Mouse (Mus musculus) embryo, embryonic 11 days (tissue): ENCODE measurements at regions not wholly inside any gene's neighbourhood (a gene's known extent, or its start where the extent isn't known, plus 50 kb on each side); places are given as distances from the start of the nearest gene placed in this dataset.

Experiments used
- DNase-seq: peaks from one replicate; pipeline ENCODE4 v3.0.0-alpha.2; 2015

DNA sequence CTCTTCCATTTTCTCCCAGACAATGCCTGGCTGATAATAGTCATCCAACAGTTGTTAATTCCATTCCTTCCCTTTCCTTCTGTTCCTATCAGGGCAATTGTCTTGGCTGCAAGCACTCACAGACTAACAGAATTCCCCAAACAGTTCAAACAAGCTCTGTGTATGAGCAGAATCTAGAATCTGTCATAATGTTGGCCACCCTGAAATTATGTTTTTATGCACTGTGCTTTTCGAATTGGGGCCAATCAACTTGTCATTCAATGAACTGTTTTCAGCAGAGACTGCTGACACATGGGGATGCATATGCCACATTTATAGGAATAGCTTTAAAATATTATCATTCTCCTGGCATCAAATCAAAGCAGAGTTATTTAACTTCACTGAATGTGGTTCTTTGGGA is 235.8 kb upstream of the Tmtc4 start:
- no peak for DNase-seq

DNA sequence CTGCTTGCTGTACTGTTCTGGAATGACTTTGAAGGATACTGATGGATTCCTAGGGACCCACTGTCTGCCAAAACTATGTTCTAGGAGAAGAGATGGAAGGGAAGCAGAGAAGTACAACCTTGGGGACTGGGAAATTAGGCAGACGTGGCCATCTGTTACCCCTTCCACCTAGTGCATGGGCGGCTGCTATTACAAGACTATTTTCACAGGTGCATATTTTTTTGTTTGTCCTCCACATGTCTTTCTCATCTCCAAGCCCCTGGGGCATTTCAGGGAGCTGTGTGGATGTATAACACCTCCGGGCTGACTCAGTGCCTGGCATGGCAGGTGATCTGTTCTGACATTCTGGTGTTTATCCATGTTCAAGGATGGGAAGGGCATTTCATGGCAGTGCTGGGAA is 226.4 kb upstream of the Tmtc4 start:
- DNase-seq = no peak

DNA sequence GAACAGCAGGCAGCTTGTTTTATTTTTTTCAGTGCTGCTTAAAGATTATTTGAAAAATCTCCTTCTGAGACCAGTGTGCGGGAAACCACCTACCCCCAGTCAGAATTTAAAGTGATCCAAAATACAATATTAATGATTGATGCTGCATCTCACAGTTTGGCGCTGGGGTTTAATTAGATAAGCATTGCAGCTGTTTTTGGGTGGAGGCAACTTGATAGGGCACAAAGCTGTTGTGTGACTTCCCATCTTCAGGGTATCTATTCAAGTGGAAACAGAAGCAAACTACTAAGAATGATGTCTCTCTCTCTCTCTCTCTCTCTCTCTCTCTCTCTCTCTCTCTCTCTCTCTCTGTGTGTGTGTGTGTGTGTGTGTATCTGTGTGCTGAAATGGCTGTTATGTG is 219.0 kb upstream of the Tmtc4 start:
- DNase-seq = no peak

DNA sequence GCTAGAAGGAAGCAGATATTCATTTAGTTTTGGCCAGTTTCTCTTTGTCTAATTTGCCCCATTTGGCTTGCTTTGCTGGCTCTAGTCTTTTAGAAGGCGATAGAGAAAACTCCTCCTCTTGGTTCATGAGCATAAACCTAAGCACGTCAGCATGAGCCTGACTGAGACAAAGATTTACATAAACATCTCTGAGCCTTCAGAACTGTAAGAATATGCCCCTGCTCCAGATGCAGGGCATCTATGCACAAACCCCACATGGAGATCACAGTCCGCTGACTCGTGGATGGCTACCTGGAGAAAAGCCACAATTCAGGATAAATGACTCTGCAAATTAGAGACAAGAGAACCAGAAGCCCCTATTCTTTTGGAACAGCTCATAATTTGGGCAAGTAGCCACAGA is 218.5 kb upstream of the Tmtc4 start:
- DNase-seq = no peak

DNA sequence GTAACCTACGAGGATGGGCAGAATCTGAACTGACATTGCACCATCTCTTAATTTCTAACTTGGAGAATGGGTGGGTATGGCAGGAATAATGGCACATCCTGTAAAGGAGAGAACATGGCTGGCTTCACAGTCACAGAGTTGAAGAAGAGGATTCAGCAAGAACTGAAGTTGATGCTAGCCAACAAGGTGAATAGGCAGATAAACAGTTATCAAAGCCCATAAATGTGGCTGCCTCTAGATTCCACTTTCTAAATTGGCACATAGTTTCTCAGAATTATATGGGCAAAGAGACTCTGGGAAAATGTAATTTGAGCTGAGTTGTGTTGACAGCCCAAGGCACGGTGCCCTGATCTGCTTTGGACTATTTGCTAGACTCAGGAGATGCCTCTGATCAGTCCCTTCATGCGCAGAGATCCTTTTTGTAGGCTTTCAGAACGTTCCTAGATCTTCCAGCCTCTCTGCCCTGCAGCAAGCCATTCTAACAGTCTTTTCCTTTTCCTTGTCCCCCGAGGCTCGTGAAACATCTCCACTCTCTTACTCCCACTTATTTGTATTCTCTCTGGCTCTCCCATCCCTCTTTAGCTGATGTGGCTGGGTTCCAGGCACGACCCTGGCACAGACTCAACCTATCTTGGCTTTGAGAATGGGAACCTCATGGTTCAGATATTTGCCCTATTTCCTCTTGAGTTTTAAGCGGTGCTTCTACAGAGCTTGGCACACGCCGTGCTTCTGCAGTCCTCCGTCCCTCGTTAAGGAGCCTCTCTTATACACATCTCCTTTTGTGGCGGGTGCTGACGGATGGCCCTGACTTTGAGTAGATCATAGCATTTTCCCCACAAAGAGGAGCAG is 217.8 kb upstream of the Tmtc4 start:
- peak; percentile 5 for DNase-seq

DNA sequence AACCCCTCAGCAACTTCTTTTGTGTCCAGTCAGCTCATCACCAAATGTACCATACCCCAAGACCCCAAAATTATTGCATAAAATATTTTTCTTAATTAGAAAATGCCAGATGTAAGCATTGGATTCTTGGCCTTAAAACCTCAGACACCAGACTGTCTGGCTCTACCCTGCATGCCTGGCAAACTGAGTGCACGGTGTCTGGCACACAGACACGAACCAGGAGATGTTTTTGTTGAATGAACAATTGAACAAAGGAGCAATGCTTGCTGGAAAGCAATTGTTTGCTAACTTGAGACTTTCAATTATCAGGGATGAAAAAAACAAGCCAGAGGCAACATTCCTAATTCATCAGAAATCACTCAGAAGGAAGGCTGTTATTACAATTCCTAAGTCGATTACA is 215.3 kb upstream of the Tmtc4 start:
- no peak for DNase-seq

DNA sequence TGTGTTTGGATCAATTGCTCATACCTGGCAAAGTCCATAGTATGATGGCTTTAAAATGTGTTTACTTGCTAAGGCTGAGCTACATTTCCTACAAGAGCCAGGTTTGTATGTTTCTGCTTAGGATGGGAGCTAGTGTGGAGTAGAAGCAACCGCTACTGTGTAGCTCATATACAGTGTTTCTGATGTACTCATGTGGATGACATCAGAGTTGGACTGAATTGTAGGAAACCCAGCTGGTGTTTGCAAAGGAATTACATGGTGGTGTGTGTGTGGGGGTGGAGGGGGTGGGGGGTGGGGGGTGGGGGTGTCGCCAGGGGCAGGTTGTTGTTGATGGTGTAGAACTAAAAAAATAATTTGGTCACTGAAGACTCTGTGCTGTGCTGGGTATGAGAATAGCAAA is 208.7 kb upstream of the Tmtc4 start:
- no peak for DNase-seq

DNA sequence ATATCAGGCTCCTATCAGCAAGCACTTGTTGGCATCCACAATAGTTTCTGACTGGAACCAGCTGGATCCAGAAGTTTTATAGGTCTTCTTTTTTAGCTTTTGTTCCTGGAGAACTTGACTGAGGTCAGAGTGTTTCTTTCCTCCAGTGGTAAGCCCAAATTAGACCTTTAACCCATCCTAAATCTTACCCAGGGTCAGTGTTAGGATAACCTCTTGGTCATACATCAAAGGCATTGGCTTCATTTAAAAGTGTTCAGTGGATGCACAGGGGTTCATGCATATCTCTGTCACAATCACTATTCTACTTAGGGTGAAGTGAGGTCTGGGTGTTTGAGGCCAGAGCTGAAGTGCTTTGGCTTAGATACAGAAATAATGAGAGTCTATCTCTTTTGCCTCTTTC is 206.9 kb upstream of the Tmtc4 start:
- DNase-seq = no peak

DNA sequence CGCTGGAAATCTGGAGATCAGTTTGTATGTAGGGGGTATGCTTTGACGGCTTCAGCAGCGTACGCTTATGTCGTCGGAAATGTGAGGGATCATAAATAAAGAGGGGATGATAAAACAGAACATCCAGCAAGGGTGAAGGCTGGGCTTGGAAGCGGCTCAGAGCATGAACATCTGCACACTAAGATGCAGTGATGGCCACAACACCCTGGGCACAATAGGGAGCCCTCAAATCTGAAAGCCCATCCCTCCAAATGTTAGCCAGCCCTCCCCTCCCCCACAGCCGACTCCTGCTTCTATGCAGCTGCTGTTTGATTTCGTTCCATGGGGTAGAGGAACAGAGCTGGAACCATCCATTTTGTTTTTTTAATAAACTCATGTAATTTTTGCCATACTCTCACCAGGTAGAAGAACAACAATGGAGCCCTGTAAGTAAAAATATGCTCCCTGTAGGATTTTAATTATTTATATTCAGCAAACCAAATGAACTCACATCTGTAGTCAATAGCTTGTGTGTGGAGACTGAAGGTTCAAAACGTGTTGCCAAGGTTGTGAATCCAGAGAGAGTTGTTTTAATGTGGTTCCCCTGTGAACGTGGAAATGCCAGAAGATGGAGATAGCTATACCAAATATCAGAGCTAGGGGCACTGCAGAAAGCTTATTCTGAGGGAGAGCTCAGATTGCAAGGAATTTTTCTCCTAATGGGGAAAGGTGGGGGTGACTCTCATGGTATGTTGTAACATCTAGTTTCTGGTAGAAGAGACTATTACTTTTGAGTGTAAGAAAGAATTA is 203.6 kb upstream of the Tmtc4 start:
- peak; percentile 29 for DNase-seq

DNA sequence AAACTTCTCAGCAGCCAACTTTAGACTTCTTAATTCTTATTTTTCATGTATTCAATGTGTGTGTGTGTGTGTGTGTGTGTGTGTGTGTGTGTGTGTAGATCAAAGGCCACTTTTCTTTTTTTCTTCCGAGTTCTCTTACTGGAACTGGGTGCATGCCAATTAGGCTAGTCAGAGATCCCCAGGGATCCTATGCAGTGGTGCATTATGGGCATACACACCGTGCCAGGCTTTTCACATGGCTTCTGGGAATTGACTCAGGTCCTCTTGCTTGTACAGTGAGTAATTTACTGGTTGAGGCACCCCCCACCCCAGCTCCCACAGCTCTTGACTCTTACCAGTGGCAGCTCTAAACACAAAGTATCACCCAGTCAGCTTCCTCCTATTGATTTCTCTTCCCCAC is 189.3 kb upstream of the Tmtc4 start:
- DNase-seq = no peak

DNA sequence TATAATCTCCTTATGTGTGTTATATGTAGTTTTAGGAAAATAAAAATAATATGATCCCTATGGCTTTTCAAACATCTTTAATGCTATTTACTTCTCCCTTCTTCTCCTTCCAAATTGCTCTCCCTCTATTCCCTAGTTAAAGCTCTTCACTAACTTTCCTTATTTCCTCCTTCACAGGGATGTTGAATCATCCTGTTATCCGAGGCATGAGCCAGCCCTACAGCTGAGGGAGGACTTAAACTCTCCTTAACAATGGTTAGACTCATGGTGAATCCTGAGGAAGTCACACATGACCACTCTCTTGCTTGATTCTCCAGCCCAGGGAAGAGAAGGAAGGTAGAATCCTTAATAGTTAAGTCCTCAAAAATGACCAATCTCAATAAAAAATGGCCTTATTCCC is 188.0 kb upstream of the Tmtc4 start:
- no peak for DNase-seq

DNA sequence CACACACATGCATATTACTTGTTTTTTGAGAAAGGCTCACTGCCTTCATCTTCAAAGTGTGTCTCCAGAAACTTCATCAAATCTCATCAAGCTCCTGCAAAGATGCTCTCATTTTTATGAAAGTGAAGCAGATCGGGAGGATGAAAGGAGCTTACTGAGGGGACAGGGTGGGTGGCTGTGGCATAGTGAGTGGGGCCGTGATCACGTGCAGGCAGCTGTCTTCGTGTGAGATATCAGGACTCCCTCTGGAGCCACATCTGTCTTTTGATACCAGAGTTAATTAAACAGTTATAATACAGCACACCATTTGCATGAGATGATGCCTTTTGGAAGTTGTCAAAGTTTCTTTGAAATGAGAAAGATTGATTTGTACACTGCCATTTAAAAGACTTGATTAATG is 180.0 kb upstream of the Tmtc4 start:
- no peak for DNase-seq

DNA sequence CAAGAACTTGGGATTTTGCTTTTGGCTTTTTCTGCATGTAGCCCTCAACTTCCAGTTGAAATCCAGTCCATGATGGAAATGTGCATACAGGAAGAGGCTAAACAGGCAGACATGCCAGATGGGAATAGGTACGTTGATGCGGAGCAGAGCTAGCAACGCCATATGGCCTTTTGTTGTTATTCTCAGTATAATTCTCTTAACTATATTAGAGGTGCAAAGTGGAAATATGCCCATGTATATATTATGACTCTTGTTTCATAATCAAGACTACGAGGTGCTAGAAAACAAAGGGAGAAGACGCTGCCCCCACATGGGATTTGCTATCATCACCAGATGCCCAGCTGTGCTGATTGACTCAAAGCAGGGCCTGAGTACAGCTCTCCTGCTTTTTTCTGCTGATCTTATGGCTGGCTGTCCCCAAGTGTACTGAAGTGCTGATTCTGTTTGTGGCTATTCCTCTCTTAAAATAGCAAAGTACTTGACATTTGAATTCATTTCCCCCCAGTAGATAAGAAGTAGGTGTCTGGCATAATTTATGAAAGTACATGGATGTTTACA is 159.7 kb upstream of the Tmtc4 start:
- DNase-seq = no peak

DNA sequence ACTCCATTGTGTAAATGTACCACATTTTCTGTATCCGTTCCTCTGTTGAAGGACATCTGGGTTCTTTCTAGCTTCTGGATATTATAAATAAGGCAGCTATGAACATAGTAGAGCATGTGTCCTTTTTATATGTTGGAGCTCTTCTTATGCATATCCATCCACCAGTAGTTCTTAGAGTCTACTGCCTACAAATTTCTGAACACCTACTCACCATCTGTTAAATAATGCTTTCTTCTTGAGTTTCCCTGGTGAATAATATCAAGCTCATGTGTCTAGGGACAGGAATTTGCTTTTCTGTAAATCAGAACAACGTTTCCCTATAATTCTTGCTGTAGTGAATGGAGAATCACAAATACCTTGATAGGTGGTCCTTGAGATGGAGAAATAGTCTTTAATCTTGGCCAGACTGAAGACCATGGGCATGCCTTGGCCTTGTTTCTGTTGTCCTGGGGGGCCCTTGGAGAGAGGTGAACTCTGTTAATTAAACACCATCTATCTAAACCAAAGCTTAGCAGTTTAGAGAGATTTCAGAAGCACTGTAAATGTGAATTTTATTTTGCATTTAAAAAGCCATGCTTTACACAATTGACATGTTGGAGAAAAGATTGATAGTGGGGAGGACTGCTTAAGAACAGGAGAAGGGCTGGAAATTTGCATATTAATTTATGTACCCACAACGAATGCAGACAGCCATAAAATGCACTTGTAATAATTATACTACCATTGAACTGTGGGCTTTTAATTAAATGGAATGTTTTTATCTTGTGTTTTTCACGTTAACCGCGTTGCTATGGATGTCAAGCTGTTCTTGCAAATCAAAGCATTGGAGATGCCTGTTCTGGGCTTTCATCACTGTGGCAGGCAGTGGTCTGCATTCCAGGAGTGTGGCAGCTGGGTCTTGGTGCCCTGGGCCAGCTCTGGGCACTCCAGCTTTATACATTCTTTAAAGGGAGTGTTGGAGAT is 155.2 kb upstream of the Tmtc4 start:
- DNase-seq = no peak

DNA sequence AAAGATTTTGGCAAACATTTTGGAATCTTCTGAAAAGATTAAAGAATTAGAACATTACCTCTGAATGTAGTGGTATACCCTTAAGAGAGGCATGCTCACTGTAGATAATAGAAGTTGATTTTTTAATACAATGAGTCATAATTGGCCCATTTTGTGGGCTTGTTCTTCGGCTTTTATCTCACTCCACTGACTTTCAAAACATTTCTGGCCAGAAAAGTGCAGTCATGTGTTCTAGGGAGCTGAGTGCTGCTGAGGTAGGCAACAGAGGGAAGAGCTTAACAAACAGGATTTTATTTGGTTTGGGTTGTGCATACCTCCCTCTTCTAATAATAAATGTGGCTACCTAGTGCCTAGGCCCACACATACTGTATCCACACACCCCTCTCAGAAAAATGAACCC is 150.1 kb upstream of the Tmtc4 start:
- no peak for DNase-seq

DNA sequence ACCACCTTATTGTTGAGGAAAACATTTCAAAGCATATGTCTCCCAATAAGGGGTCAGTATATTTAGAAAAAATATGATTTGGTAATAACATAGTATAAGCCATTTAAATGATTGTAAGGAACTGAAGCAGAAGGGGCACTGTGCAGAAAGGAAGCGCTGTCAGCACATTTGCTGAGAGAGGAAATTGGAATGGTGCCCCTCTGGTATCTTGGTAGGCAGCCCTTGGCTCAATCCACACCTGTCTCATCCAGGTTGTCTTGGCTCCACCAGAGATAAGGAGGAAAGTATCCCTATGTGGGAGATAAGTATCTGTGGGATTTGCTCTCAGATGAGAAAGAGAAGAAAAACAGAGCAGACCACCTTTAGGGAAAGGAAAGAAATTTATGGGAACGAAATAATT is 136.5 kb upstream of the Tmtc4 start:
- no peak for DNase-seq

DNA sequence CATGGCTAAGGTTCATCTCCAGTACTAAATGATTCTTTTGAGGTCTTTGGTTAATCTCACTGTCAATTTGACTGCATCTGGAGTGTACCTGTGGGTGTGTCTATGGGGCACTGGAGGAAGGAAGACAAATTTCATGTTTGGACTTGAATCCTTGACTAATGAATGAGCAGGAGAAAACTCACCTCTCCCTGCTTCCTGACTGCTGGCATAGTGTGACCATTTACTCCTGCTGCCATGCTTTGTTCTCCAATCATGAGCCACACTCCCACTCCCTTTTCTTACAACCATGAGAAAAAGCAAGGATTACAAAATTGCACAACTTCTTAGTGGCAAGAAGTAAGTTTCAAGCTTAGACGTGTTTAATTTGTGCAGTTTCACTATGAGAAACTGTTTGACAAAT is 132.5 kb upstream of the Tmtc4 start:
- no peak for DNase-seq

DNA sequence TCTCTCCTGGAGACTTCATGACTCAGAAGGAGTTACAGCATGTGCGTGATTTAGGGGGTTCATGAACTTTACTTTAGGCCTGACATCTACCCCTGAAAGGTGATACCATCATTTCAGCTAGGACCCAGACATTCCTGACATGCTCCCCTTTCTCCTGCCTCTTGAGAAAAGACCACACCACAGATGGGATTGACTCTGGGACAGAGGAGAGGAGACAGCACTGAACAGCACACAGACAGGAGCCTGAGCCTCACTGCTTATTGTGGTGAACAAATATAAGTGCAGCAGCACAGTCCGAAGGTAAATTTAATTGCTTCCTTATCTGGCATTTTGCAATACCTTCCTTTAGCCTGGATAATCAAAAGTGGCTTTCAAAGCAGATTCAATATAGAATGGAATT is 126.7 kb upstream of the Tmtc4 start:
- DNase-seq = no peak

DNA sequence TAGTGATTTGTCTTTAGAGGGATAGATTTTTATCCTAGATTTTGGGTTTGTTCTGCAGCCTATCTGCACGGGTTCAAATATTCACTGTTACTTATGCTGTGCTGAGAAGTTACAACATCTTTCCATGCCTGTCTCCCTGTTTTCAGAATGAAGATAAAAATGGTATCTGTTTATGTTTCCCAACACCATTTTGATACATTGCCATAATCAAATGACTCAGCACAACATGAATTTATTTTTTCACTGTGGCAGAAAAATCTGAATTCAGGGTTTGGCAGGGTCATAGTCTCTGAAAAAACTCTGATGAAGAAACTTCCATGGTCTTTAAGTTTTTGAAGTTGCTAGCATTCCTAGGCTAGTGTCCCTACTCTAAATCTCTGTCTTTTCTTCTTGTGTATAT is 116.5 kb upstream of the Tmtc4 start:
- no peak for DNase-seq

DNA sequence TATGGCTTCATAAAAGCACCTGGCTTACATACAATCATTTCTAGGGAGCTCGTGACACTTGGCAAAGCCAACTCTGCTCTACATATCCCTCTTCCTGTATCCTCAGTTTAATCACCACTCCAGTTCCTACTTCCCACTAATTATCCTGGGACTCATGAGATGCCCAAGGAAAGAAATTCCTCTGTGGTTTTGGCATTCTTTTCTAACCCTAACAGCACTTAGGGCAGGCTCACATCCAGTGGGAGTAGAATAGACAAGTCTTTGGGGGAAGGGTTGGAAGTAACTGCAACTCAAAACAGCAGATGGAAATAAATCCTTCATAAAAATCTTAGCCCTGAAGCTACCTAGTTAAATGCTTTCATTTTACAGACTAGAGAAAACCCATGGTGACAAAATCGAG is 112.3 kb upstream of the Tmtc4 start:
- DNase-seq = no peak

DNA sequence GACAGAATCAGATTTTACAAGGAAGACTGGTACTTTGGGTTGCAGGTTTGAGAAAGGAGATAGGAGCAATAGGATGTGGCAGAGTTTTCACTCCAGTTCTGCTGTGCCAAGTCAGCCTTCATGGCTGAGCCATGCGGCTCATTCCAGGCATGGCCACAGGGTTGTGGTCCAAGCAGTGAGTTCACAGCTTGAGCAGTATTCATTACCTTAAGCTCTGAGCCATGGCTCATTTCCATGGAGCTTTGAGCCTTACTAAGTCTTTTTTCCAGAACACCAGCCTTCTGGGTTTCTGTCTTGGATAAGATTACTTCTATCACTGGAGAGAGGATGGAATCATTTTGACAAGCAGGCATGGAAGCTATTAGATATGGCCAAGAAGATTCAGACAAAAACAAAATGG is 98.2 kb upstream of the Tmtc4 start:
- DNase-seq = no peak

DNA sequence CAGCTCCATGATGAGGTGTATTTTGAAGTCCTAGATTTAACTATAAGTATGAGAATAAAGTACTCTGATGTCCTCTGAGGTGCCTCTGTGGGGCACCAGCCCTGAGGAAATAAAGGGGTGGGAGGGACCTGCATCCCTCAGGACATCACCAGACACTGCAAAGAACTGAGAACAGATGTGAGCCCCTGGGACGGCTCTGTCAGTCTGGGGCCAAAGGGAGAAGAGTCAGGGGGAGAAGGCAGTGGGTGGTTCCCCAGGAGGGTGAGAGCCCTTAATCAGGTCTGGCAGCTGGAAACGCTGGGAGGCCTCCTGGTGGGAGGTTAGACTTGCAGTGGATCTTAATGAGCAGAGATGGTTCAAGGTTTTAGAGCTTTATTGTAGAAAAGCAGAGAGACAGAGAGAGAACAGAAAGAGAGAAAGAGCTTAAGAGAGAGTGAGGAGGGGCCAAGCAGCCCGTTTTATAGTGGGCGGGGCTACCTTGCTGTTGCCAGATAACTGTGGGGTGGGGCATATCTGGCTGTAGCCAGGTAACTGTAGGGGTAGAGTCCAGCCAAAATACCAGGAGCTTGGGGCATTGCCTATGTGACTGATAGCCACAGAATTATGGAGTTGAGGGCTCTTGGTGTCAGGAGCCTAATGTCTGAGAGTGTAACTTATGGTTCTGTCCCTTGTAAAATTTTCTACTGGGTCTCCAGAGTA is 97.3 kb upstream of the Tmtc4 start:
- DNase-seq = no peak
